Mouse (Mus musculus) stomach, embryonic 14.5 days (tissue): ENCODE data around the gene Dlx1. TPM values are rescaled to one million over a fixed set of nuclear protein-coding genes. Genes with fewer than 3 reads are reported as not detected.

Experiments used
- ATAC-seq: fragments of 200-750 bp; cut with Nextera tagmentation; 2 replicates; pipeline ENCODE4 v1.8.0; 2017; ENCODE audit warnings: low read depth, moderate TSS enrichment; ENCODE audit not compliant: insufficient number of reproducible peaks, insufficient read depth, low FRiP score
- H3K27ac ChIP-seq: fragments of 300-500 bp; sonication (generic); 2 replicates; pipeline ENCODE4 v1.5.1; 2014; ENCODE audit warnings: mild to moderate bottlenecking, low read length, moderate library complexity, mixed read lengths
- H3K27me3 ChIP-seq: fragments of 300-500 bp; sonication (generic); 2 replicates; pipeline ENCODE4 v1.6.1; 2014; ENCODE audit warnings: low read length, control low read depth, mixed read lengths; ENCODE audit not compliant: control insufficient read depth, insufficient read depth
- H3K36me3 ChIP-seq: fragments of 300-500 bp; sonication (generic); 2 replicates; pipeline ENCODE4 v1.6.1; 2014; ENCODE audit warnings: mild to moderate bottlenecking, control low read depth, low read length, moderate library complexity, mixed read lengths; ENCODE audit not compliant: control insufficient read depth, insufficient read depth
- H3K4me1 ChIP-seq: fragments of 300-500 bp; sonication (generic); 2 replicates; pipeline ENCODE4 v1.6.1; 2014; ENCODE audit warnings: low read length, control low read depth, mixed read lengths; ENCODE audit not compliant: control insufficient read depth, insufficient read depth
- H3K4me2 ChIP-seq: fragments of 300-500 bp; sonication (generic); replicated peaks from 2 replicates; pipeline ENCODE4 v1.6.1; 2014; ENCODE audit warnings: low read depth, low read length, control low read depth
- H3K4me3 ChIP-seq: fragments of 300-500 bp; sonication (generic); 2 replicates; pipeline ENCODE4 v1.5.1; 2014; ENCODE audit warnings: low read depth, low read length, control low read depth
- H3K9ac ChIP-seq: fragments of 300-500 bp; sonication (generic); replicated peaks from 2 replicates; pipeline ENCODE4 v1.6.1; 2014; ENCODE audit warnings: low read depth, mild to moderate bottlenecking, control low read depth, low read length, moderate library complexity, mixed read lengths
- H3K9me3 ChIP-seq: fragments of 300-500 bp; sonication (generic); 2 replicates; pipeline ENCODE4 v1.6.1; 2016; ENCODE audit warnings: low read depth, low read length, control low read depth; ENCODE audit not compliant: control insufficient read depth
- WGBS: fragments of 180-500 bp; shearing (Covaris S2); extraction: QIAGEN DNeasy Blood & Tissue Kit; methylation state at CpG from one replicate; pipeline ENCODE4 v1.1.7; 2014; 5-methylcytosine and 5-hydroxymethylcytosine counted together
- polyA plus RNA-seq: library from polyadenylated mRNA; unstranded; fragments of >200 nt; fragmentation: Nextera tagmentation; extraction: Ambion mirVana; gene quantifications from 2 replicates; pipeline ENCODE4 v1.2.1, GENCODE M21; 2014

Dlx1 gene
- polyA plus RNA-seq, 1 experiment from 2014 or later: 10.8 TPM

DNA sequence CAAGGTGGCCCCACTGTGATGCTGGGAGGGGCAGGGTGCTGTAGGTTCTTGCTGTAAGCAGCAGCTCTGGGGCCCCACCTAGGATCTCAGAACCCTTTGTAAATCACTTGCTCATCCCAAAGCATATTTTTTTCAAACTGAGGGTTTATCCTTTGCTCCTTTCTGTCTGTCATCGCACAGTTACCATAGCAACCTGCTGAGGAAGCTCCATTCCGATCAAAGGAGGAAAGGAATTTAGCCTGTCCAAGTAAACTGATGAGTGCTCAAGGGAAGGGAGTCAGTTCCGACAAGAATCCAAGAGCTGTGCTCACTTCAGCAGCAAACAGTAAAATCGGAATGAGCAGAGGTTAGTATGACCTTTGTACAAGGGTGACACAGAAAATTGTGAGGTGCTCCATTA lies 32.9 kb upstream of the Dlx1 start:
- Histone ChIP-seq H3K4me3 (no peak overlapping the region), H3K9ac (no peak overlapping the region), H3K4me2 (no peak overlapping the region), H3K9me3 (no peaks in the 10 kb centered on the region), H3K27me3 (no peaks in the 10 kb centered on the region), H3K4me1 (0 out of 2 replicates have a peak, but pooled peaks cover 4% of the 10 kb centered on the region), H3K27ac (no peak overlapping the region), H3K36me3 (no peaks in the 10 kb centered on the region)
- ATAC-seq: no peak
- 27% methylated on average over 4 of the region's 4 CpGs for WGBS

DNA sequence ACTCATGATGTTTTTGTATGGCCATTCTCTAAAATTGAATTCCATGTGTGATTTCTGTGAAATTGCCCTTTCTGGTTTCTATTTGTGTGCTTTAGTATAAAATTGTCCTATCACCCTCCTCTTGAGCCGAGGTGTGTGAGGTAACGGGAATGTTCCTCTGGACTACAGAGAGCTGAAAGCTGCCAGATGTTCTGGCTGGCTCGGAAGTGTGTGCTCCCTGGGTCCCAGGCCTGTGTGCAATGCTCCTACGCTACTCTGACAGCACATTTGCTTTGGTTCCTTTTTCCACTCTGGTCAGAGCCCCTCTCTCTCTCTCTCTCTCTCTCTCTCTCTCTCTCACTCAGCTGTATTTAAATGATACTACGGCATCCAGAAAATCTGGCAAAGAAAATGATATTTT lies 30.7 kb upstream of the Dlx1 start:
- no peaks in the 10 kb centered on the region for H3K9me3 ChIP-seq
- no peak overlapping the region for H3K9ac ChIP-seq
- H3K27ac ChIP-seq: no peak overlapping the region
- no peaks in the 10 kb centered on the region for H3K36me3 ChIP-seq
- 0 out of 2 replicates have a peak, but pooled peaks cover 4% of the 10 kb centered on the region for H3K4me1 ChIP-seq
- no peak overlapping the region for H3K4me2 ChIP-seq
- 47% methylated on average over 5 of the region's 5 CpGs for WGBS
- H3K27me3 ChIP-seq: no peaks in the 10 kb centered on the region
- H3K4me3 ChIP-seq: no peak overlapping the region
- no peak for ATAC-seq

DNA sequence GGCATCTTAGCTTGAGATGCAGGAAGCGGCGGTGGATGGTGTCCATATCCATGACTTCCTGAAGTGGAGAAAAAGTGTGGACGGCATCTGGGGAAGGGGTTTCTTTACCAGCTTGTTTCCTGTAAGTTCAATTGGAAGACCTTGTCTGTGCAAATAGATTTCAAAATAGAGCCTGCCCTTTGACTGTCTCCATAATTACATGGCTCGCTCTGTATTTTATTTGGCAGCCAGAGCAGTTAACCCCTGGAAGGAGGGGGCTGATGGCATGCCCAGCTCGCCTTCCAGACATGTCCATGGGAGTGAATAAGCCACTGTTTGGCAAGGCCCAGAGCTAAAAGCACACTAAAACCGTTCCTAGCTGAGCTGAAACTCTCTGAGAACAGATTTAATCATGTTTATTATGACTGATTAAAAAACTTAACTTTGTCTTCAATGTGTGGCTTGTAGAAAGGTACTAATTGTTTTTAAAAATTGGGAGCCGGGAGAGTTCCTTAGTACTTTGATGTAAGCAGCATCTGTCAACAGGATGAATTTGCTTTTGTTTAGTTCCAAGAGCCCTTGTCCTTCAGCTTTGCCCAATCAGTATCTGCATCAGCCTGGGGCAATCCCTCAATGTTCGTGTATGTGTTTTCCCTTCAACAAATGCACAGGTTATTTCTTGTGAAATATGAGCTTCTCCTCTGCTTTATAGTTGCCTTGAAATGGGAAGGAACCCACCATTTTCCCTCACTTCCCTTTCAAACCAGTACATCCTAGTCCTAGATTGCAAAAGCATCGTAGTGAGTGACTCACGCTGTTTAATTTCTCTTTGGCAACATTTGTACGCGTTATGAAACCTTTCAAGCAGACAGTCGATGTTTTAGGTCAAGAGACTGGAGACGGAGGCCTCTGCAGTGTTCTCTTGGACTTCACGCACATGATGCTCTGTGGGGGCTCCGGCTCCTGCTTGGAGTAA lies 28.4 kb upstream of the Dlx1 start:
- Histone ChIP-seq H3K36me3 (no peaks in the 10 kb centered on the region), H3K27me3 (no peaks in the 10 kb centered on the region), H3K4me2 (no peak overlapping the region), H3K9ac (no peak overlapping the region), H3K27ac (no peak overlapping the region; the same call in 1 of the 2 replicates), H3K4me3 (no peak overlapping the region), H3K4me1 (0 out of 2 replicates have a peak, but pooled peaks cover 3% of the 10 kb centered on the region), H3K9me3 (no peaks in the 10 kb centered on the region)
- ATAC-seq: no peak
- 63% methylated on average over 16 of the region's 16 CpGs for WGBS

DNA sequence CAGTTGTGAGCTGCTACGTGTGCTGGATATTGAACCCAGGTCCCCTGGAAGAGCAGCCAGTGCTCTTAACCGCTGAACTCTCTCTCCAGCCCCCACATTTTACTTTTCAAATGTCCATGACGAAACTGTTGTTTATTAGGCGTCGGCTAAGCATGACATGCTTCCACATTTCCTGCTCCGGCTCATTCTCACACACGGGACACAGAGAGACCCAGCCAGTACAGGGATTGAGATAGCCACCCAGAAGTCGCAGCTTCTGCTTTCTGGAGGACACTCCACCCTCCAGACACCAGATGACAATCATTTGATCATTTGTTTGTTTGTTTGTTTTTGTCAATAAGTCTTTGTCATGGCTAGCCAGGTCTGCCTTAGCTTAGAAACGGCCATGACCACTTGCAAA lies 23.1 kb upstream of the Dlx1 start:
- 64% methylated on average over 9 of the region's 9 CpGs for WGBS

DNA sequence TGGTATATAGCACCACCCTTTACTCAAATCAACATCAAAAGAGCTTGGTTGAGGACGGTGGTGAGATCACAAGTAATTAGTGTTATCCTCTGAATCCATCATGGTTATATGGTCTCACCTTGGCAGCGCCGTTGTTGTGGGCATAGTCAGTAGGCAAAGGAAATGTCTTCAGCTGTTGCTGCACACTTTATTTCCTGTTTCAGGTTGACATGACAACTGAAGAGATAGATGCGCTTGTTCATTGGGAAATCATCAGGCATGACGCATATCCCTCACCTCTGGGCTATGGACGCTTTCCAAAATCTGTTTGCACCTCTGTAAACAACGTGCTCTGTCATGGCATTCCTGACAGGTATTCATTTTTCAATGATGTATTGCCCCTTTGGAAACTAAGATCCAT lies 16.7 kb upstream of the Dlx1 start:
- H3K36me3 ChIP-seq: no peaks in the 10 kb centered on the region
- H3K9ac ChIP-seq: no peak overlapping the region
- no peaks in the 10 kb centered on the region for H3K4me1 ChIP-seq
- no peak overlapping the region for H3K27ac ChIP-seq
- WGBS: 88% methylated on average over 7 of the region's 7 CpGs
- no peaks in the 10 kb centered on the region for H3K9me3 ChIP-seq
- no peak overlapping the region for H3K4me3 ChIP-seq
- H3K27me3 ChIP-seq: no peaks in the 10 kb centered on the region
- H3K4me2 ChIP-seq: no peak overlapping the region
- ATAC-seq: no peak

More for the DNA sequence above, 23.1 kb upstream of the Dlx1 start:
- Histone ChIP-seq H3K9me3 (no peaks in the 10 kb centered on the region), H3K4me2 (no peak overlapping the region), H3K27me3 (no peaks in the 10 kb centered on the region), H3K9ac (no peak overlapping the region), H3K4me1 (no peaks in the 10 kb centered on the region), H3K4me3 (no peak overlapping the region), H3K36me3 (no peaks in the 10 kb centered on the region), H3K27ac (no peak overlapping the region)
- ATAC-seq: no peak

DNA sequence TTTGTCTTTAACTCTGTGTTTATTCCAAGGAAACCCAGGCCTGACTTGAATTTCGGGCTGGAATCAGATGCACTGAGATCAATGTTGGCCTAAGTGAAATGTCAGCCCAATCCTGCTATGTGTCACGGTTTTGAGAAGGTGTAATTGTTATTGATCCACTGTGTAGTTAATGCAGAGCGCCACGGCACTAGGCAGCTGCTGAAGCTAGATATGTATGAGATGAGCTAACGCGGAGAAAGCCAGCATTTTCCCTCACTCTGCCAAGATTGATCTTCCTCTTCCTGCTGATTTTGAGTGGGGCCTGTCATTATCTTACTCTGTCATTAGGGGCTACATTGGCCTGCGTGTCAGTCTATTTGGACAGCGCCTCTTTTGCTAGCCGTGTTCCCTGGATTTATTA lies 15.6 kb upstream of the Dlx1 start:
- no peak overlapping the region for H3K4me3 ChIP-seq
- 68% methylated on average over 9 of the region's 9 CpGs for WGBS
- H3K27ac ChIP-seq: no peak overlapping the region
- no peak overlapping the region for H3K4me2 ChIP-seq
- no peaks in the 10 kb centered on the region for H3K27me3 ChIP-seq
- no peaks in the 10 kb centered on the region for H3K36me3 ChIP-seq
- H3K4me1 ChIP-seq: no peaks in the 10 kb centered on the region
- H3K9ac ChIP-seq: no peak overlapping the region
- no peak for ATAC-seq
- no peaks in the 10 kb centered on the region for H3K9me3 ChIP-seq

DNA sequence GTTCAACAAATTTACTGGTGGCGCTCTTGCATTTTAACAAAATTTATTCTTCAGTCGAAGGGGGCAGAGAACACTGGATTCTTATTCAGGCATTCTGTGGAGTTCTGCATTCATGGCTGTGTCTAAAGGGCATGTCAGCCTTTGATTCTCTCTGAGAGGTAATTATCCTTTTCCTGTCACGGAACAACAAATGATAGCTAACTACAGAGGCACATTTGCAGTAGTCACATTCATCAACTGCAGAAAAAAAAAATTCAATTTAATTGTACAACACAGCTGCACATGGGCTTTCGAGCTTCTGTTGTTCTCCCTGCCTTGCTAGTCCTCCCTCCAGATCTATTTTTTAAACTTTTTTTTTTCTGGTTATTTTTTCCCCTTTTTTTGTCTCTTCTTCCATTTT lies 10.9 kb upstream of the Dlx1 start:
- no peak overlapping the region for H3K4me2 ChIP-seq
- H3K4me3 ChIP-seq: no peak overlapping the region
- no peak overlapping the region for H3K27ac ChIP-seq
- 69% methylated on average over 4 of the region's 4 CpGs for WGBS
- H3K36me3 ChIP-seq: no peaks in the 10 kb centered on the region
- no peaks in the 10 kb centered on the region for H3K4me1 ChIP-seq
- H3K9me3 ChIP-seq: no peaks in the 10 kb centered on the region
- ATAC-seq: no peak
- H3K9ac ChIP-seq: no peak overlapping the region
- peaks cover 3% of the 10 kb centered on the region; the same call in 1 of the 2 replicates for H3K27me3 ChIP-seq

DNA sequence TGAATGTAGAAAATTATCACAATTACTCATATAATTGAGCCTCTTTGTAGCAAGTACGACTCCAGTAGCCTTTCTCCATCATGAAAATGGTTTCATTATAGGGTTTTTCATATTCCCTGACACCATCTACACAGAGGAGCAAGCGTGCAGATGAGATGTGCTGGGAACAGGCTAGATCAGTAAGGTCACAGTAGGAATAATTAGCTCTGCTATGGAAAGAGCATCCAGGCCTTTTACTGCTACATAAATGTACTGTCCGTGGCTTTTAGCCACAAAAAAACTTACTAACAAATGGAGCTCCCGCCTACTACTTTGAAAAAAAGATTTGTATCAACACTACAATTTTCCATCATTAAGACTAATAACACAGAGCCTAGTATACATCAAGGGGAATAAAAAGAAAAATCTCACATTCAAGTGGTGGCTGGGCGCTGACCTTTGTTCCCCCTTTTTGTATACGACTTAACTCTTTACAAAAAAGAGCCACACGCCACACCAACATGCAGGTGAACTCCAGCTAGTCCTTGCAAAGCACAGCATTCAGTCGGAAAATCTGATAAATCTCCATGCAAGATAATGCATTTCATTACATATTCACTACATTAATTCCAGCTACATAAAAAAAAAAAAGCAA lies 10.3 kb upstream of the Dlx1 start:
- H3K9ac ChIP-seq: no peak overlapping the region
- H3K4me1 ChIP-seq: no peaks in the 10 kb centered on the region
- no peak overlapping the region for H3K4me2 ChIP-seq
- no peak overlapping the region for H3K4me3 ChIP-seq
- no peak overlapping the region for H3K27ac ChIP-seq
- H3K27me3 ChIP-seq: peaks cover 3% of the 10 kb centered on the region; the same call in 1 of the 2 replicates
- no peak for ATAC-seq
- H3K9me3 ChIP-seq: no peaks in the 10 kb centered on the region
- H3K36me3 ChIP-seq: no peaks in the 10 kb centered on the region
- WGBS: 72% methylated on average over 8 of the region's 8 CpGs
